Mouse (Mus musculus) layer of hippocampus, adult 18-20 months (tissue): ENCODE results near the gene Btbd9. TPM values are rescaled to one million over a fixed set of nuclear protein-coding genes. Genes with fewer than 3 reads are reported as not detected.
"Not testable (repeated sequence)": the region's sequence is repeated elsewhere in the genome, so short reads cannot be mapped to it uniquely, and the experiment has no call there.

Experiments
- DNase-seq, 2 experiments: peaks; one replicate each; pipeline ENCODE4 v3.0.0; 2022; ENCODE audit warnings: low spot score in 2 of 2
- long read RNA-seq: library from polyadenylated mRNA; stranded (forward); transcript quantifications from one replicate; pipeline ENCODE4 v2.0.0, GENCODE M21; 2021
- total RNA-seq, 2 experiments: library from RNA; stranded (reverse); gene quantifications; 2 replicates each; pipeline ENCODE4 v1.2.3; 2021

Btbd9 gene
- total RNA-seq, result 100 to 1,000 TPM; 153 to 166 TPM
- long read RNA-seq, full-length matches to known transcripts, result 73 of 151 reads
- long read RNA-seq, partial matches to known transcripts, result 13 of 151 reads
- long read RNA-seq, other reads (novel, unspliced or antisense), result 65 of 151 reads

DNA sequence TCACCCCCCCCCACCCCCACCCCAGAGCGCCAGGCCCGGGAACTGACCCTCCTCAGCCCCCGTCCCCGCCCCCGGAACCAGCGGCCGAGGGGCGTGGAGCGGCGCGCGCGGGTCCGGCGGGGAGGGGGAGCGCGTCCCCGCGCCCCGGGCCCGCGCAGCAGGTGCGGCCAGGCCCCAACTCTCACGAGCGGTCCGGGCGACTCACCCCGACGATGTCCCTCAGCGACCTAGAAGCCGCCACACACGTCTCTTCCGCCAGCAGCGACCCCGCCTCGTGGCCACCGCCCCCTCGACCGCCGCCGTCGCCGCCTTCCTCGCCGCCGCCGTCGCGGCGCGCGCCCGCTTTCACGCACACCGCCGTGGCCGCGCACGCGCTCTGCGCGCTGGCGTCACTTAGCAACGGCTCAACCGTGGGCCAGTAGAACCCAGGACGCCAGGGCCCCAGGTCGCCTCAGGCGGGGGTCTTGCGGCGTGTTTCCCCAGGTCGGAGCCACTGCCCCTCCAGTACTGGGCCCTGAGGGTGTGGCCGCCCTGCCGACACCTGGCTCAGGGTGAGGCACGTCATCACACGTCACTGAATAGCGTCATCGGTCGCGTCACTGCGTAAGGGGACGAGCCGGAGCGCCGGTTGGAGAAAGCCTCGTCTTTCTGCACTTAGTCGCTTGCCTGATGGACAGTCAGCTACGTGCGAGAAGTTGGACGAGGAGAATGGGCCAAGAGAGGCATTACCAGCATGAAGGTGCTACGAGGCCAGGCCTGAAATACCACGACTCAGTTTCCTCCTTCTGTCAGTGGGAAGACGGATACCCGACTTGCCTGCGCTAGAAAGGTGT, at the start of gene Btbd9:
Btbd9 (minus strand) TSS at position 548 of the 833 bp plus-strand sequence.
- DNase-seq, result peak; percentile 92 to 97

DNA sequence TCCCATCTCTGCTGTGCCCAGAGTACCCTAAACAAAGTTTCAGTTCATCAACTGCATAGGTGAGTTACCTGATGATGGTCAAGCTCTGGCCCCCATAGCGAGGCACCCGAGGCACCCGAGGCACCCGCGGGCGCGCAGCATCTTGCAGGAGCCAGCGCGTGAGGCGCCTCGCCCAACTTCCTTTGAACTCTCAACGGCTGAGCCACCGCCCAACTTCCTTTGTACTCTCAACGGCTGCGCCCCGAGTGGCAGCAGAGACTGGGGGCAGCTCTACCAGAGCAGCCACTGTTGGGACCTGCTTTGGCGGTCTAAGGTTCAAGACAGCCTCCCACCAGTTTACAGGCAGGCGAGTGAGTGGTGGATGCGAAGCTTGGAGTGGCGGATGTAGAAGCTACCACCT, 47.8 kb upstream of the Btbd9 start, which contains the start of gene Dnah8:
Dnah8 (plus strand) TSS at position 223 of the 400 bp plus-strand sequence.
- DNase-seq, result not testable (repeated sequence)

DNA sequence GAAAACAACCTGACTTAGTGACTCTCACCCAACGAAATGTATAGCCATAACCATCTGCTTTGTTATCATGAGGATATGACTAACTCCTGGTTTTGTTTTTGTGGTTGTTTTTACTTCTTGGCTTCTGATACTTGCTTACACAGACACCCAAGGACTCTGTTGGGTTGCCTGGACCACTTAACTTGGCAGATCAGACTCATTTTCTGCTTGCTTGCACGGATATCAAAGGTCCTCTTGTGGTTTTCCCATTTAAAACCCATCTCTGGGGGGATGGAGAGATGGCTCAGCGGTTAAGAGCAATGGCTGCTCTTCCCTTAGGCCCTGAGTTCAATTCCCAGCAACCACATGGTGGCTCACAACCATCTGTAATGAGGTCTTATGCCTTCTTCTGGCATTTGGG, 46.9 kb upstream of the Btbd9 start:
- no peak for DNase-seq

DNA sequence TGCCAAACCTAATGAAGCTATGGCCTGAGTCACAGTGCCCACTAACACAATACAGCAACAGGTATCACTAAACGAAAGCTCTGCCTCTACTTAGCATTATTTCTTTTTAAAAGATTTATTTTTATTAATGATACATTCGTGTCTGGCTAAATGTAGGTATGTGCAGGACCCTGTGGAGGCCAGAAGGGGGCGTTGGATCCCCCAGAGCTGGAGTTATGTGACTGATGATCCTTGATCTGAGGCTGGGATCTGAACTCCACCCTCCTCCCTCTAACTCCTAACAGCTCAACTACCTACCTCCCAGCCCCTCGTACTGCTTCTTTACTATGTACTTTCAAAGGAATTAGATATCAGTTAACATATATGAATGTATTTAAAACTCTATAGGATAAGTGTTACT, 45.2 kb upstream of the Btbd9 start:
- no peak for DNase-seq

DNA sequence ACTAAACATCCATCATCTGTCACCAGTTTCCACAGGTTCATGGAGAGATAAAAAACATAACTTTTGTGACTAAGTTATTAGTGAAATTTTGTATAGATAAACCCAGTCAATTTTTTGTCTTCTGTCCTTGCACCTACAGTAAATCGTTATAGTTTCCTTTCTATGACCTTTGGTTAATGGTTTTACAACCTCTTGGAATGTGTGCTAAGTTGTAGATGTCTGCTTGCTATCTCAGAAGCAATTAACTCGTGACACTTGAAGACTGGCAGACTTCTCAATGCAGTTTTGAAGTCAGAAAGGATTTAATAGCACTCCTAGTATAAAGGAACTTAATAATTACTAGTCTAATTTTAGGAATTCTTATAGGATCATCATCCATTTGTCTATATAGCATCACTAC, 44.3 kb upstream of the Btbd9 start:
- DNase-seq, result no peak

DNA sequence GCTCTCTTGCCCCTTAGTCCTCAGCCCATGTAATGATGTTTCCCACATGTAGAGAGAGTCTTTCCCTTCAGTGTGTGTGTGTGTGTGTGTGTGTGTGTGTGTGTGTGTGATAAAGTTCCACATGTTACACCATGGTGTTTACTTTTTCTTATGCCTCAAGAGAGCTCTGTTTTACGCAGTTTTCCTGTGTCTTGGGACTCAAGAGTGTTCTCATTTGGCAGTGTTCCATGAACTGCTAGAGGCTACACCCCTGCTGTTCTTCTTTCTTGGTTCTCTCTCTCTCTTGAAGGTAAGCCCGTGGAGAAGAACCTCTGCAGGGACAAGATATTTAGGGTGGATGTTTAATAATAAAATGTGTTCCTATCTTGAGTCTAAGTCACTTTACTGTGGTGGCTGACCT, 42.9 kb upstream of the Btbd9 start:
- DNase-seq, result no peak

DNA sequence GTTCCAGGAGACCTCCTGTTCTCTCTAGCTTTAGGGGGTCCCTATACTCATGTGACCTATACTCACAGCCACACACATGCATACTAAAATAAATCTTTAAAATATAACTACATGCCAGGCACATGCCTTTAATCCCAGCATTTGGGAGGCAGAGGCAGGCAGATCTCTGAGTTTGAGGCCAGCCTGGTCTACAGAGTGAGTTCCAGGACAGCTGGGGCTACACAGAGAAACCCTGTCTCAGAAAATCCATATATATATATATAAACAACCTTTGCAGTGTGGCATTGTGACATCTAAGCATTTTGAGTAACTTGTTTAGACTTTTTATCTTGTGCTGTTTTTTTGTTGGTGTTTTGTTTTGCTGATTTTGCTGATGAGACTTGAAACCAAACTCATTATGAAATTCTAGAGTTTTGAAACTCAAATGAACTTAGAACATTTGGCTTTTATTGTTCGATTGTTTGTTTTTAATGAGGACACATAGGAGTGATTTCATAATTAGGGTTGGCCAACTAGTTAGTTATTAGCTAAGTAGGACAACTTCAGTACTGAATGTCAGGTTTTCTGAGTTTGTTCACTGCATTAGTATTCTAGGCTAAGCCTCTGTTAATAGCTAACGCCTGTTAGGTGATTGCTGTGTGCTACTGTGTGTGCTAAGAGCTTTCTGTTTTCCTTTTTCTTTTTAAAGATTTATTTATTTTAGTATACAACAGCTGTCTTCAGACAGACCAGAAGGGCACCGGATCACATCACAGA, 42.0 kb upstream of the Btbd9 start:
- no peak for DNase-seq

DNA sequence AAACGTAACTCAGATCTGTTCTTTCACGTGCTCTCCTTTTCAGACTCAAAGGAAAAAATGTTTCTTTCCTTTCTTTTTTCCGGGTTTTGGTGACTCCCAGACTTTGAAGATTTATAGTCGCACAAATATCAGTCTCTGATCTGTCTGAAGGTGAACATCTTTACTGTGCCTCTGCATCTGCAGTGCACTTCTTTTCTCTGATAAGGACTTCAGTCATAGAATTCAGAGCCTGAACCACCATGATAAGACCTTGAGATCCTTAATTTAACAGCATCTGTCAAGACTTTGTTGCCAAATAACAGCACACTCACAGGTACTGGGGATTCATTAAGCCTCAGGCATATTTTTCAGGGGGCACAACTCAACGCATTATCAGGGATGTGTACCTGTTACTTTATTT, 39.9 kb upstream of the Btbd9 start:
- DNase-seq, result no peak

DNA sequence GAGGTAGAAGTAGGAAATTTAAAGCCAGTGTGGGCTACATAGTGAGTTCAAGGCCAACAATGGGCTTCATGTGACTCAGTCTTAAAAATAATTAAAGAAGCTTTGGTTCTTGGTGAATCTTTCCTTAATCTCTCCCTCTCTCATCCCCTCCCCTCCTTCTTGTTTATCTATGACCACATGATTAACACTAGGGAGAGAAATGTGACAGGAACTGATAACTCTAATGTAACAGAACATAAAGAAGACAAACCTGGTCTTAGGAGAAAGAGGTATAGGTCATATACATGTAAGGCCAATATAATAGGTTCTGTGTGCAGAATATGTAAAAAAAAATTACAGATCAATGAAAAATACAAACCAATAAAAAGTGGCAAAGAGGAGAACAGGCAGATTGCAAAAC, 37.1 kb upstream of the Btbd9 start:
- no peak for DNase-seq

DNA sequence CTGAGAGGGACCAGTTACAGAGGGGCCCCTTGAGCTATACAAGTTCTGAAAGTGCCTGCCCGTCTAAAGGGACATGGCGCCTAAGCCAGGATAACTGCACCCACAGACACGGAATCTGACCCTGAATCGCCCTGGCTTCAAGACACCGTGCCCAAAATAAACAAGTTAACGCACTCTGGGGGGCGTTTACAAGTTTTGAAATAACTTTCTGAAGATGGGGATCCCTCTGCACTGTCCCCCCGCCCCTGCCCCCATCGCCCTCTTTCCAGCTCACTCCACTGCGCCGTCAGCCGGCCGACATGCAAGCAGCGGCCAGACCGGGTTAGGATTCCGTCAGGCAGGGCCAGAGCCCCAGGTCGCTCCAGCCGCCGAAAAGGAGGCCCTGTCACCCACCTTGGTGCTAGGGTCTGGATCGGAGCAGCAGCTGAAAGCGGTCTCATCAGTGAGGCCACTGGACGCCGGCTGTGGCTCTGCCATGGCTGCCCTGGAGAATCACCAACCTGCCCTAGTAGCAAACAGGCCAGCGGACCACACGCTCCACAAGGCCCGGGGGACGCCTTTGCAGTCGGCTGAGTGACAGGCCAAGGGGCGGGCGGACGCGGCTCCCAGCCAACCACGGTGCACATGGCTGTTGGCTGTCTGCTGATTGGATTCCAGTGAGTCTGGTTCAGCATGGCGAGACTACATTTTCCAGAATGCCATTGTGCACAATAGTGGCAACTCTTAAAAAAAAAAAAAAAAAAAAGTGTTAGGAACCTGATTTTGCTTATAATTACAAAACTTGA, 36.0 kb upstream of the Btbd9 start:
- peak; percentile 100 for DNase-seq

DNA sequence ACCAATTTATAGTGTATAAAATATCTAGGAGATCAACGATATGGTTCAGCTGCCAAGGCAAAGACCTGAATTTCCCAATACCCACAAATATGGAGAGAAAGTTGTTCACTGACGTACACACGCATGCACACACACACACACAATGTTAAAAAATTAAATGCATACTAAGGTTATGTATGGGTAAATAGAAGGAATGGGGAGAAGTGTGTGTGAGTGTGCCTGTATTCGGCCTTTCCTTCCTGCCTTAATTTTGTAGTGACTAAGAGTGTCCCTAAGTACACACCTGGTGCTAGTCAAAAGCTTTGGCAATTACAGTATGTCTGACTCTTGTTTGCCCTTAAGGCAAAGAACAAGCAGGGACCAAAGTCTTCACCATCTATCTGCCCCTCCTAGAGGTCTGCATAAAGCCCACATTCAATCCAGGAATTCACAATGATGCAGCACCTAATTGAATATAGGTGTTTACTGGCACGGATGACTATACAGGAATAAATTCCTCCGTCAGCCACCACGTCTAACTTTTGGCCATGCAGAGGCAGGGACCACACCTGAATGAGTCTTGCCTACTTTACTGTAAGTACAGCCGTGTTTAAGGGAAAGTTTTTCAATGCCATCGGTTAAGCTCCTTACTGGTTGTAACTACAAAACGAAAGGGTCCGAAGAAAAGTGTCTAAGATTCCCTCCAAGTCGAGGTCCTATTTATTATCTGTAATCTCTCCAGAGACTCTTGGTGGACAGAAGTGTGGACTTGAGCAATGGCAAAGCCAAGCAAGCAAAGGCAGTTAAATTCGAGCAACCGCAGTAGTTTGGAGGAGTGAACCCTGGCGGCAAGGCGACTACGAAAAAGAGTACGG, 35.2 kb upstream of the Btbd9 start:
- DNase-seq, result no peak

DNA sequence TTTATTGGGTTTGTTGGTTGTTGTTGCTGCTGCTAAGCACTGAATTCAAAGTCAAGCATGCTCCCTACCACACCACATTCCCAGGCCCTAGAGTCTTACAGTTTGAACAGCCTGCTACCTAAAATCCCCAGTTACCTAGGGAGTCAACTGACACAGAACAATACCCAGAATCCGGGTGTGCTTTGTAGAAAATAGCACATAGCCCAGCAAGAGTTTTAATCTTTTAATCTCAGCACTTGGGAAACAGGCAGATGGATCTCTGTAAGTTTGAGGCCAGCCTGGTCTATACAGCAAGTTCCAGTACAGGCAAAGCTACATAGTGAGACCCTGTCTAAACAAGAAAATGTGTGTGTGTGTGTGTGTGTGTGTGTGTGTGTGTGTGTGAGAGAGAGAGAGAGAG, 34.5 kb upstream of the Btbd9 start:
- DNase-seq, result no peak

DNA sequence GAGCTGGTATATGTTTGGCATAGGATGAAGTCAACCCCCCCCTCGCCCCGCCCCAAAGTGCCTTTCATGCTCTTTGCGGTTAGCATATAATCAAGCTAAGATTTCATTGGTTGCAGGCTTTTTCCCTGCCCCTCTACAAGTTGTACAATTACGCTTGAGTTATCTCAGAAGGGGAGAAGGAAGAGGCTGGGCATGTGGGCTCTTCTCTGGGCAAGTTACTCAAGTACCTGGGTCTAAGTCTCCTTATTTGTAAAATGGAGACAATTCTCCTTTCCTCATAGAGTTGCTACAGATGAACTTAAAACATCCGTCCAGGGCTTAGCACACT, 33.7 kb upstream of the Btbd9 start:
- DNase-seq, result no peak

DNA sequence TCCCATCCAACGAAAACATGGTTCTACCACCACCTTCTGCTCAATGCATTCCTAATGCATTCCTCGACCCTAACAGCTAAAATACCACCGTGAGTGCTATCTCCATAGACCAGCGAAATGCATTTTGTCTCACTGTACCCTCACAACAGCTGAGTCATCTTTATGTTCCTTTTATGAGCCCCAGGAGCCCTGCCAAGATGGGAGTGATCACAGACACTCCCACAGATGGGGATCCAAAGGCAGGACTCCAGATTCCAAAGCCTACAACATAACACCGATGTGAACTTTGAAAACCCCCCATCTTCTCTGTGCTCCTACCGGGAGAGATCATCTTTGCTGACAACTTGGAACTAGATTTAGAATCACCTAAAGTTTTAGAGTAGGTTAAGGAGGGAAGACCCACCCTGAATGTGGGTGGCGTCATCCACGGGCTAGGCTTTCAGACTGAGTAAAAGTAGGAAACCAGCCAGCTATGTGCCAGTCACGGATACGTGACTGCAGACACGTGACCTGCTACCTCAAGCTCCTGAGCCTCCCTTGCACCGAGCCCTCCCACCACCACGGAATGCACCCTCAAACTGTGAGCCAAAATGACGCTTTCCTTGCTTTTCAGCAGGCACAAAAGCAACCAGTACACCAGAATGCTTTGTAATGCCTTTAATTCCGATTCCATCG, 33.2 kb upstream of the Btbd9 start:
- DNase-seq, result peak; percentile 46 to 88

DNA sequence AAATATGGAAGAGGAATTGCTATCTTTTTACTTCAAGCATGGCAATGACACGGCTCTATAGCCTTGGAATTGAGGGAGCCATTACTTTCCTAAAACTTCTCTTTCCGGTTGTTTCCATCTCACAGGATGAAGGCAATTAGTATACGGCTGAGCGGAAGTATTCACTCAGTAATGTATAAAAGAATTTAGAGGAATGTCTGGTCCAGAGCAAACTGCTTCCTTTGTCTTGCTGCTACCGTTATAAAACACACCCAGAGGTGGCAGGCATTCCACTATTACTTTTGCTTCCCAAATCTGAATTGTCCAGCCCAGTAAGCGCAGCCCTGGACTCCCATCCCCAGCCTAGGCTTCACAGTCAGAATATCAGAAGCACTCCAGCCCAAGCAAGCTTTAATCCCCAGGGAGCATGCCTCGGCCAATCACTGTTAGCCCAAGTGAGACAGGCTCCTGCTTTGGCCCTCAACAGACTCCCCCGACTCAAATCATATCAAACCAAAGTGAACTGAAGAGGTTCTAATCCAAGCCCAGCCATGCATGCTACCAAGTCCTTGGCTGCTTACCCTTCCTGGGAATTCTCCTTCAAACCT, 31.7 kb upstream of the Btbd9 start:
- peak in 1 of 2 experiments; percentile 13 for DNase-seq

DNA sequence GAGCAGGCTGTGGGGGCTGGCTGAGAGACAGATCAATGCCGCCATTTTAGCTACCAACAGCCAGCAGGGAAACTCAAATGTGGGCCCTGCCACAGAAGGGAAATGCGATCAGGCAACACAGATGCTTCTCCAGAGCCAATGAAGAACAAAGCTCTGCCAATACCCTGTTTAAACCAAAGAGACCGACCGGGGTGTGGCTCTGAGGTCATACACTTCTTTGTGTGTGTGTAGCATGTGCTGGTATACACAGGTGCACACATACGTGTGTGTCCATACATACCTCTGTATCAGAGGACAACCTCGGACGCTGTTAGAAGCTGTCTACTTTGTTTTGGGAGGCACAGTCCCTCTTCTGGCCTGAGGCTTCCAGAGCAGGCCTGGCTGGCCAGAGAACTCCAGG, 31.0 kb upstream of the Btbd9 start:
- peak in 1 of 2 experiments; percentile 35 for DNase-seq

DNA sequence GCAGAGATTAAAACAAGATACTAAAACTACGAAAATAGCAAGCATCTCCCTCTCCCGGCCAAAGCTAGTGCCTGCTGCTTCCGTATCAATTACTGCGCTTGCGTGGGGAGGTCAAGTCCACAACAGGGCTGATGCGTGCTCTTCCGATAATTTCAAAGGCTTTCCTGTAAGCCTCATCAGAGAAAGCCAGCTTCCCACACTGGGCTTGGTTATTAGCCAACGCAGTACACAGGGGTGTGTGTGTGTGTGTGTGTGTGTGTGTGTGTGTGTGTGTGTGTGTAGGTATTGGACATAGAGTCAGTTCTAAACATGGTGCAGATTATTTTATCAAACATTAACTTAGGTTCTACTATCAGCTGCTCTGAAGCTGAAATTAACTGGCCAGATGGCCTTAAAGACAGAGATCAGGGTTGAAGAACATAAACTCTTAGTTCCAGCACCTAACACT, 30.4 kb upstream of the Btbd9 start:
- peak in 1 of 2 experiments; percentile 44 for DNase-seq

DNA sequence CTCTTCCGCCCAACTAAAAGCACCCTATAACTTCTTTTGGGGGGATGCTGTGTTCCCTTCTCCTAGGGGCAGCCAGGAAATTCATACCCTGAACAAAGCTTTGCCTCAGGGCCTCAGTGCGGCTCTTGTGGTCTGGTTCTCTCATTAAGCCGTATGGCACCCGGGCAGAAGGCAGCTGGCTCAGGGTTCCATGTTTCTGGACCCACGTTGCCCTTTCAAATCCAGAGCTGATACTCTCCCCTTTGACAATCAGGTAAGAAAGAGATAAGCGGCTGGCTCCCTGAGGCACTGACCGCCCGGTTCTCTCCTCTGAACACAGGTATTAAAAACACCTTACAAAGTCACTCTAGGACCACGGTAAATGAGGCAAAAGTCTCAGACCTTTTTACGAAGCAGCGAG, 29.9 kb upstream of the Btbd9 start:
- DNase-seq, result no peak

DNA sequence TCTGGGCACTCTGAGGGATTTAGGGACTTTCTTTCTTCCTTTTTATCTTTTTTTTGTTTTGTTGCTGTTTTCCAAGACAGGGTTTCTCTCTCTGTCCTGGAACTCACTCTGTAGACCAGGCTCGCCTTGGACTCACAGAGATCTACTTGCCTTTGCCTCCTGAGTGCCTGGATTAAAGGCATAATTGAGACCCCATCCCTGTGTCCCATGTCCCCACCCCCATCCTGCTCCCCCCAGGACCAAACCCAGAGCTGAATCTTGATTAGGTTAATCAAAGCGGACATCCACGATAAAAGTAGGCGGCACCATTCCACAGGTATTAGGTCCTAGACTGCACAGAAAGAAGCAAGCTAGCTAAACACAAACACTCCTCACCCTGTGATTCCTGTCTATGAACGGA, 28.7 kb upstream of the Btbd9 start:
- no peak for DNase-seq

DNA sequence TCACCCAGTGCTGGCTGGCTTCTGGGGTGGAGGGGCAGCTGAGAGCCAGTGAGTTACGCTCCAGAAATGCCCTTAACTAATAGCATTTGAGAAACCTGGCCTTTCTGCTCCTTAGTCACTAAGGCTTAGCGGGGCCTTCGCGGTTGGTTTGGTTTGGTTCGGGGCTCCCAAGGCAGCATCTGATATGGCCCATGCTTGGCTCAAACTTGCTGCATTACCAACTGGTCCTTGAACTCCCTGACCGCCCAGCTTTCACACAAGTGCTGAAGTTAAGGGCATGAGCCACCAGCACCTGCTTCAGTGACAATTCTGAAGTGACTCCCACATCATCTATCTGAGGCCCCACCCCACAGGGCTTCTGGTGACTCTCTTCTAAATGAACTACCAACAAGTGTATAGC, 28.0 kb upstream of the Btbd9 start:
- DNase-seq, result no peak
